Mouse (Mus musculus) CD8-positive naive resting alpha-beta T cell, adult 2 months (primary cell): ENCODE results near the gene Adamts9.

Experiments
- DNase-seq, 2 experiments: peaks; one replicate each; pipeline ENCODE4 v3.0.0; 2022; ENCODE audit warnings: low read depth in 2 of 2, low spot score in 2 of 2

The Adamts9 gene

DNA sequence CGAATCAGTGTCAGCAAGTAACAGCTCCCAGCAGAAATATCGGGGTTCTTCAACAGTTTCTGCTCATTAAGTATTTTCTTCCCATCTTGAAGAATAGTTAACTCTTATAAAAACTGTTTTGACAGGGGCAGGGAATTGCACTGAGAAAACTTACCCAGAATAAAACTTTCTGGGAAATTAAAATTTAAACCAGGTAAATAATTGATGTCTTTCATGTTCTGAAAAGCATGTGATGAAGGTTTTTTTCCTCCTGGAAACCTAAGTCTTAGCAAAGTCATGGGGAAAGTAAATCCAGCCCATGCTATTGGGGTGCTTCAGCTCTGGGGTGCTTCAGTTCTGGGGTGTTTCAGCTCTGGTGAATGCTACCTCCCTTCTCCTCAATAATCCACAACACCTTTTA is 132.7 kb downstream of the Adamts9 start:
- no peak for DNase-seq

DNA sequence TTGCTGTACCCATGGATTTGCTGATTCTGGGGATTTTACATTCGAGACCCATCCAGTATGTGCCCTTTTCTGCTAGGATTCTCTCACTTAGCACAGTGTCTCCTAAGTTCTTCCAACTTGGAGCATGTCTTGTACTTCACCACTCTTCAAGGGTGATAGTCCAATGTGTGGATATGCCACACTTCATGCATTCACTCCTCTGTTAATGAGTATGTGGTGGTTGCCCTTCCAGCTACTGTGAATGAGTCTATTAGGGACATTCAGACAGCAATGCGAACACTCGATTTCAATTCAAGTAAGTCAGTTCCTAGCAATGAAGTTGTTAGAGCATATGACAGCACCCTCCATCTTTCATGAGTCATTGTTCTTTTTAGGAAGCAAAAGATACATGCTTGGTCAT is 133.5 kb downstream of the Adamts9 start:
- no peak for DNase-seq

DNA sequence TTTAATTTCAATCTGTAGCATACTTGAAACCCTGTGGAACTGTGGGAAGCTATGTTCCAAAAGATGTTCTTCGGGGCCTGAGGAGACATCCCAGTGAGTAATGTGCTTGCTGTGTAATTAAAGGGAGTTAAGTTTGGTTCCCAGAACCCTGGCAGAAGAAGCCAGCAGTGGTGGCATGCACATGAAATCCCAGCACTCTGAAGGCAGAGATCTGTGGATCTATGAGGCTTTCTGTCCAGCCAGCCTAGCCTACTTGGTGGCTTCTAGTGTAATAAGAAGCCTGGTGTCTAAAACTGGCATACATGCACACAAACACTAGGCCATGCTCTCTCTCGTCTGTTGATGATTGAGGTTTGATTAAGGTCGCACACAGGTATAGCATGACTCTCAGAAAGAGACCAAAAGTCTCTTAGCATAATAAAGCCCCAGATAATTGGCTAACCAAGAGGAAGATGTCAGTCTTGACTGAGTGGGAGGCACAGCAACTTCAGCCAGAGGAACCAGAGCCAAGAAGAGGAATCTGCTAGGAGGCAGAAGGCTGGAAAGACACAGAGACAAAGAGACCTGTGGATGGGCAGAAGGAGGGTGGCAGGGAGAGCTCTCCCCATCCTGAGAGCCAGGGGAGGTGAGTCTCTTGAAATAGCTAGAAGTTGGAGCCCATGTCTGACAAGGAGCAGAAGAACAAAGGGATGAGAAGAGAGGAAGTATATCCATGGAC is 138.9 kb downstream of the Adamts9 start:
- DNase-seq: no peak

DNA sequence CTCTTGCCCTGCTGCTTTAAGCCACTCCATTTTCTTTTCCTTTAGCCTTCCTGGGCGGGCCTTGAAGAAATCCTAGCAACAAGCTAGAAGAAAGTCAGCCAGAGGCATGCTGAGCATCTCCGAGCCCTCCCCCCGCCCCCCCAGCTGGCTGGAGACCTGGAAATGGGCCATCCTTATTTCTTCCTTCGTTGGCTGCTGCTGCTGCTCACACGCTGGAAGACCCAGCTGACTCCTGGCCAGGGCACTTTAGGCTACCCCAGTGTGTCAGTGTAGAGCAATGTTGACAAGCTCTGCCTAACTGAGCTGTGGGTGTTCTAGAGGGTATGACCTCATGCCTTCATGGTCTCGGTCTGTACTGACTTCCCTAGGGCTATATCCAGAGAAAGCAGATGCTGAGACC is 140.1 kb downstream of the Adamts9 start:
- no peak for DNase-seq

DNA sequence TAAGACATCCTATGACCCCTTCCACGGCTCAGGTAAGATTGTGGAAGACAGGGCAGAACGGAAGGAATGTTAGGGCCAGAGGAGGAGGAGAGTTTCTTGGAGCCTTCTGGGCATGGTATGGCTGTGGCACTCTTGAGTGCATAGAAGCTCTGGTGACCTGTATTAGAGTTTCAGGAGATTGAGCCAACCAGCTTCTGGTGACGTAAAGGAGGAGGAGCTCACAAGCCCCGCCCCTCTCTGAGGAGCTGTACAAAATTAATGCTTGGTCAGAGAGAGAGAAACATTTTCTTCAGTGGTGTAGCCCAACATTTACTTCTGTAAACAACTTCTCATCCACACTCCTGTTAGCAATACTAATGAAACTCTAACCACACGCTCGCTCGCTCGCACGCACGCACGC is 140.9 kb downstream of the Adamts9 start:
- DNase-seq: no peak

GRCm38 (mm10) chr6:92801462-92801861 is 141.8 kb downstream of the Adamts9 start:
- DNase-seq: no peak

GRCm38 (mm10) chr6:92793804-92794203 is 149.5 kb downstream of the Adamts9 start:
- no peak for DNase-seq

- DNase-seq: peak in 1 of 2 experiments; percentile 2
Measured at GRCm38 (mm10) chr6:92787376-92787712, 155.9 kb downstream of the Adamts9 start.

DNA sequence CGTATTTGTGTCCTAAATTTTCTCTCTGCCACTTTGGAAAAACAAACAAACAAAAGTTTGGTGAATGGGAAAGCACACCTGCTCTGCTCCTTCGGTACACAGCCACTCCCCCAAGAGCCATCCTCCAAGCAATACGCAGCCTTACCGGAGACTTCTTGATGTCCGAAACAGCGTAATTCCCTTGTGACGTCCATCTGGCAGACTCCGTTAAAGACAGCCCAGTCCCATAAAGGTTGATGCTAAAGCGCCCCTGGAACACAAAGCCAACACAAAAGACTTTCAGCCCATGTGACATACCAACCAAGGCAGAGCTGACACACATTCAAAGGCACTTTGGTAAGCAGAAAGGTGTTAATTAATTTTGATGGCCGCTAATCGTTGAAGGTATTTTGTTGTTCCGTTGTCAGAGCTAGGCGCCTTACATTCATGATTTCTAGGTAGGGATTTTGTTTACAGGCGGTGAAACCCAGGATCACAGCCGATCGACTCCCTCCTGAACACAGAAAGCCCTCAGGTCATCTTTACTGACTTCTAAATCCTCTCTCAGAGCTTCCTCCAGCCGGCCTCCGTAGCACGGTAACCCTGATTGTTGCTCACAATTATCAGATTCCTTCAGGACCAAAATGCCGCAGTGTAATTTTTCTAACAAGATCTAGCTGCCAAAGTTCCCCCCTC is 156.5 kb downstream of the Adamts9 start:
- DNase-seq: no peak

DNA sequence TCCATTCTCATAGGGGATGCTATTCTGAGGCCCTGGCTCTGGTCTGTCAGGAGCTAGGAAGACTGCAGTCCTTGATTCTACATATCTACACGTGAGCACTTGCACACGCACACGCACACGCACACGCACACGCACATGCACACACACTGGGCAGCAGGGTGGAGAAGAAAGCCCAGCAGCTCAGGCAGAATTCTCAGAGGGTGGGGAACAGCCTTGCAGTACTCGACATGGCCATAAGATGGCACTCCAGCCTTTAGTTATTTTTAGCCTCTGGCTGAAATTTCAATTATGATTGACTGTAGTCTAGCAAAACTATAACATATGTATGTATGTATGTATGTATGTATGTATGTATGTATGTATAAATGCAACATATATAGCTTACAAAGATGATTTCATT is 158.5 kb downstream of the Adamts9 start:
- DNase-seq: no peak

DNA sequence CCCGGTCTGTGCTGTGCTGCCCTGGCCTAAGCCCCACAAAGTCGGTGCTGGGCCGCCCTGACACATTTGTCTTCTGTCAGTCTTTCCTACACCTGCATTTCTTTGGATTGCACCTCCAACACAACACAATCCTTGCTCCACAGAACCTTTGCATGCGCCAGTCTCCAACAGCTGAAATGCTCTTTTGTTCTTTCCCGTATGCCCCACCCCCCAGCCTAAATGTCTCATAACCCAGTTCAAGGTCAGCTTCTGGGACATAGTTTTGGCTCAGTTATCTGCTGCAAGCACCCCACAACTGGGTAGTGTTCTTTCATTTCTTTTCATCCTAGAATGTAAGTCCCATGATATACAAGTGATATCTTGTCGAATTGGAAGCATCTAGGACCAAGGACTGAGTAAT is 161.8 kb downstream of the Adamts9 start:
- no peak for DNase-seq

GRCm38 (mm10) chr6:92779935-92780205 is 163.4 kb downstream of the Adamts9 start:
- no peak for DNase-seq

GRCm38 (mm10) chr6:92779140-92779934 is 164.0 kb downstream of the Adamts9 start:
- DNase-seq: no peak

GRCm38 (mm10) chr6:92776356-92776755 is 166.9 kb downstream of the Adamts9 start:
- DNase-seq: no peak

DNA sequence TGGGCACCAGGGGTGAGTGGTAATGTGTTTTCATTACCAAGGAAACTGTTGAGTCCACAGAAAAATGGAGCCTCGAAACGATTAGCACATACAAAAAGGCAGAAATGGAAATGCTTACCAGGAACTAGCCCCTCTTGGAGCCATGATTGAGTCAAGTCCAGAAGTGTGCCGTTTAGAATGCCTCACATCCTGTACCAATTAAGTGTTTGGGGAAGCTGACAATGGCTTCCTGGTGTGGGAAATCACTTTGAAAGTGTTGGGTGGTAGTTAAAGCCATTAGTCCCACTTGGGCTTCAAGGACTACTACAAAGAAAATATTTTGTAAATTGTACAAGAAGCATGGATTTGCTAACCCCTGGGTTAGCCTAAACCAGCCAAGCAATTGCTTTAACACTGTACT is 180.9 kb downstream of the Adamts9 start:
- no peak for DNase-seq

DNA sequence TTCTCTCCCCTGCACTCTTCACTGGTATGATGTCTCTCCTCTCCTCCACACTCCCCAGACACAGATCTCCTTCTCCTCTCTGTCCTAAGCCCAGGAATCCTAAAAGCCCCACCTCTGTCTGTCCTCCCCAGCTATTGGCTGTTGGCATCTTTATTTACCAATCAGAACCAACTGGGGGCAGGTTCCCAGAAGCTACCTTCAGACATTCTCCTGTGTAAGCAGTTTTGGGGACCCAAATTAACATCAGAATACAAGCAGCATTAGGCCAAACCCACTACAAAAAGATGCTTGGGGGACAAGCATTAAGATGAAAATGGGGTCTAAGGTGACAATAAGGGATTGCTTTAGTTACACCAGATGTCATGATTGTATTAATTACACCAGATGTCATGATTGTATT is 183.7 kb downstream of the Adamts9 start:
- DNase-seq: no peak

DNA sequence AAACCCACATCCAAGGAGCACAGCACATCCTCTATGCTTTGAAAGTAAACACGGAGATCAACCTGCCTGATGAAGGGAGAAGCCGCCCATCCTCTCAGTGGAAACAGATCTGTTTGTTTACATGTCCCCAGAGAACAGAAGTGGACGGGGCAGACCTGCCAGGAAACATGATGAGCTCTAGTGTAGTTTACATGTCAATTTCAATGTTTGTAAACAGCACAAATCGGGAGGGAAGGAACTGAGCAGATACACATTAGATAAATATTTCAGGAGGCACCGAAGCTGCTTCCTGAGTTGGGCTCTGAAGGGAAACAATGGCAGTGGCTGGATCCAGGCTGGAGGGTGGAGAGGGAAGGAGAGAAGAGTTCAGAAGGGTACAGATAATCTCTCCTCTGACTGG is 187.5 kb downstream of the Adamts9 start:
- DNase-seq: no peak

DNA sequence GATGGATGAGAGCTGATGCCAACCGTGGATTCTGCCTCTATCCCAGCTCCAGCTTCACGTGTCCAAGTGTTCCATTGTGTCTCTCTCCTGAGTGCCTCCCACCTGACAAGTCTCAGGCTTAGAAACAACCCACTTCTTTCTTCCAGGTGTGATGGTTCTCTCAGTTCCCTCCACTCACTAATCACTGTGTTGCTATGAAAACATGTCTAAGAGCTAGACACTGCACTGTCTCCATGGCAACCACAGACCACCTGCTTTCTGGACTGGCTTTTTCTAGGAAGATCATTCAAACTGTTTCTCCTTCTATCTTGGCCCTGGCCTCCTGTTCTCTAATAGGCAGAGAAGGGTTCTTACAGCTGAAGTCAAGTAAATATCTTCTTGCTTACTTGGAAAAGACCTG is 190.6 kb downstream of the Adamts9 start:
- no peak for DNase-seq

GRCm38 (mm10) chr6:92749420-92749819 is 193.9 kb downstream of the Adamts9 start:
- DNase-seq: no peak

DNA sequence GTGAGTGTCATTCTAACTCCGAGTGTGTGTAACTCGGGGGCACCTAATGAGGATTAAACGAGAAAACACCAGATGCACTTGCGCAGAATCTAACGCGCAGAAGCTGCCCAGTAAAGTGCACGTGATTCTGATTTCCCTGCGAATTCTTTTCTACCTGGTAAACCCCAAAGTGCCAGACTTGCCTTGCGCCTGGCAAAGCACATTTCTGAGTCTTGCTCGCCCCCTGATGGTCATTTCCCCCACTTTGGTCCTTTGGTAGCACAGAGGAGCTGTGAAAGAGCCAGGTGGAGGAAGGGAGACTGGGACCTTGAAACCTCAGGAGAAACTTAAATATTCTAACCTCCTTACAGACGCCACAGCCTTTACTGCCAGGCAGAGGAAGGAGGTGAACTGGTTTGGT is 199.7 kb downstream of the Adamts9 start:
- DNase-seq: peak in 1 of 2 experiments; percentile 12

DNA sequence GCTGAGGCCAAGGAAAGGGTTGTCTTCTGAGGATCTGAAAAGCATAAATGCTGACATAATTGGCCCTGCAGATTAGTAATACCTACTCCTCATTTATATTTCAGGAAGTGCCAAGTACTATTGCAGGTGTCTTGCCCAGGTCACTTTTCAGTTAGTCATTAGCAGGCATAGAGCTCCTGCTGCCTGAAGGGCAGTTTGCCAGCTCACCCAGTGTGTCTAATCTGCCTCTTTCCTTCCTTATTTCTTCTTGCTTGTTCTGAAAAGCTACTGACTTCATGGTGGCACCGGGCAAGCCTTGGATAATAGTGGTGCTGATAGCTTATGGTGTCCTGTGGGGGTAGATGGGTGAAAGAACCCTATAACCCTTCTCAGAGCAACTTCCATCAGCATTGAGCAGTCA is 206.2 kb downstream of the Adamts9 start:
- no peak for DNase-seq

GRCm38 (mm10) chr6:92733651-92734050 is 209.6 kb downstream of the Adamts9 start:
- no peak for DNase-seq
